Mouse (Mus musculus): Measurements from ENCODE around the gene Fkbp5. TPM values are rescaled to one million over a fixed set of nuclear protein-coding genes. Genes with fewer than 3 reads are reported as not detected.

Fkbp5 gene
- total and polyA plus RNA-seq, 3 experiments: 14.4 to 31.4 (median 22.6) TPM

- TF ChIP-seq NRF1 (IDR thresholded peaks at IDR 0.05; ENCODE audit: low read depth, low read length) (no peak), JUN (IDR thresholded peaks at IDR 0.05; ENCODE audit: insufficient read depth, low read depth, low read length) (no peak)
These were observed 31.8 kb upstream of the Fkbp5 start, which contains the start of gene Clpsl2 (continued) for GRCm38 (mm10) chr17:28549111-28549510.

- no peak overlapping the region for H3K9ac ChIP-seq (ENCODE audit: insufficient read depth, low read depth)
- peaks cover 0 to 2% of the 10 kb centered on the region in 2 experiments; a peak in 1 of 4 replicates for H3K4me1 ChIP-seq (ENCODE audit: control insufficient read depth in 1 of 2, insufficient read depth in 2 of 2)
- peaks cover 3% of the 10 kb centered on the region for H3K9me3 ChIP-seq (replicated peaks; ENCODE audit: low read length)
- in situ Hi-C loops (cut with MboI; ENCODE audit: low pct_ligation_motif_present, low pct_unique_long_range_greater_than_20kb, low sequenced_read_pairs): no loop called here
- no peak overlapping the region for H3K27ac ChIP-seq (ENCODE audit: insufficient read depth, low read depth)
- TF ChIP-seq NRF1 (IDR thresholded peaks at IDR 0.05; ENCODE audit: low read depth, low read length) (no peak), MAZ (IDR thresholded peaks at IDR 0.05; ENCODE audit: low read depth, low read length) (no peak), ZNF384 (IDR thresholded peaks at IDR 0.05; ENCODE audit: low read depth, low read length) (no peak), MXI1 (IDR thresholded peaks at IDR 0.05; ENCODE audit: low read depth, low read length) (no peak), PAX5 (IDR thresholded peaks at IDR 0.05; ENCODE audit: low read length) (no peak), ELF1 (IDR thresholded peaks at IDR 0.05; ENCODE audit: low read depth, low read length) (no peak), POLR2AphosphoS2 (IDR thresholded peaks at IDR 0.05; ENCODE audit: low read depth, low read length) (no peak), POLR2A (IDR thresholded peaks at IDR 0.05; ENCODE audit: low read depth, low read length) (no peak), UBTF (IDR thresholded peaks at IDR 0.05; ENCODE audit: low read depth, low read length) (no peak), RAD21 (IDR thresholded peaks at IDR 0.05; ENCODE audit: low read depth, low read length) (no peak), IRF4 (IDR thresholded peaks at IDR 0.05; ENCODE audit: low read depth, low read length) (no peak), ZC3H11A (IDR thresholded peaks at IDR 0.05; ENCODE audit: low read depth, low read length) (no peak), CHD2 (IDR thresholded peaks at IDR 0.05; ENCODE audit: low read length) (no peak), MEF2A (IDR thresholded peaks at IDR 0.05; ENCODE audit: borderline replicate concordance, low read depth, low read length) (no peak), SMC3 (IDR thresholded peaks at IDR 0.05; ENCODE audit: low read depth, low read length) (no peak), ETS1 (conservative IDR thresholded peaks at IDR 0.05; ENCODE audit: low read depth, low read length) (no peak), CHD1 (IDR thresholded peaks at IDR 0.05; ENCODE audit: low read depth, low read length) (no peak), ZMIZ1 (IDR thresholded peaks at IDR 0.05; ENCODE audit: low read depth, low read length) (no peak), MAFK (IDR thresholded peaks at IDR 0.05; ENCODE audit: insufficient replicate concordance, low read length) (no peak), ZKSCAN1 (IDR thresholded peaks at IDR 0.05; ENCODE audit: borderline replicate concordance, low read depth, low read length) (no peak)
- dilution Hi-C loops (cut with MboI; ENCODE audit: extremely low pct_ligation_motif_present, extremely low pct_unique_long_range_greater_than_20kb, low sequenced_read_pairs): no loop called here
- peaks cover 46% of the 10 kb centered on the region for H3K27me3 ChIP-seq (replicated peaks)
- H3K36me3 ChIP-seq (replicated peaks in 1 of 2; ENCODE audit: control insufficient read depth in 1 of 2, insufficient read depth in 1 of 2, low read length in 1 of 2): no peaks in the 10 kb centered on the region
- no peak overlapping the region for H3K4me2 ChIP-seq (ENCODE audit: insufficient read depth, low read depth, poor library complexity, severe bottlenecking)
- H3K4me3 ChIP-seq (replicated peaks in 1 of 3; ENCODE audit: low read depth in 2 of 3, low read length in 2 of 3, poor library complexity in 1 of 3): no peak overlapping the region
- DNase-seq (ENCODE audit: extremely low read depth): no peak
- H3K79me2 ChIP-seq (replicated peaks; ENCODE audit: control insufficient read depth, extremely low read depth, insufficient read depth, poor library complexity, severe bottlenecking): no peaks in the 10 kb centered on the region
These were observed 31.2 kb upstream of the Fkbp5 start for GRCm38 (mm10) chr17:28548550-28548949.
